Mouse (Mus musculus) kidney, embryonic 16.5 days (tissue): ENCODE measurements at regions not wholly inside any gene's neighbourhood (a gene's known extent, or its start where the extent isn't known, plus 50 kb on each side); places are given as distances from the start of the nearest gene placed in this dataset.

Source experiments
- ATAC-seq: fragments of 200-750 bp; cut with Nextera tagmentation; 2 replicates; pipeline ENCODE4 v1.8.0; 2017; ENCODE audit warnings: moderate TSS enrichment; ENCODE audit not compliant: low FRiP score, low TSS enrichment
- H3K27ac ChIP-seq: fragments of 300-500 bp; sonication (generic); 2 replicates; pipeline ENCODE4 v1.5.1; 2014; ENCODE audit warnings: low read length
- H3K27me3 ChIP-seq: fragments of 300-500 bp; sonication (generic); 2 replicates; pipeline ENCODE4 v1.6.1; 2014; ENCODE audit warnings: low read length, control low read depth, mixed read lengths; ENCODE audit not compliant: insufficient read depth
- H3K36me3 ChIP-seq: fragments of 300-500 bp; sonication (generic); 2 replicates; pipeline ENCODE4 v1.6.1; 2014; ENCODE audit warnings: low read length, control low read depth, mixed read lengths; ENCODE audit not compliant: insufficient read depth
- H3K4me1 ChIP-seq: fragments of 300-500 bp; sonication (generic); 2 replicates; pipeline ENCODE4 v1.6.1; 2014; ENCODE audit warnings: low read length, control low read depth, mixed read lengths; ENCODE audit not compliant: insufficient read depth
- H3K4me2 ChIP-seq: fragments of 300-500 bp; sonication (generic); replicated peaks from 2 replicates; pipeline ENCODE4 v1.6.1; 2014; ENCODE audit warnings: low read depth, low read length
- H3K4me3 ChIP-seq: fragments of 300-500 bp; sonication (generic); 2 replicates; pipeline ENCODE4 v1.5.1; 2014; ENCODE audit warnings: mild to moderate bottlenecking, low read length
- H3K9ac ChIP-seq: fragments of 300-500 bp; sonication (generic); replicated peaks from 2 replicates; pipeline ENCODE4 v1.6.1; 2014; ENCODE audit warnings: low read length
- H3K9me3 ChIP-seq: fragments of 300-500 bp; sonication (generic); 2 replicates; pipeline ENCODE4 v1.6.1; 2016; ENCODE audit warnings: low read length, control low read depth
- WGBS: fragments of 180-500 bp; shearing (Covaris S2); extraction: QIAGEN DNeasy Blood & Tissue Kit; methylation state at CpG from one replicate; pipeline ENCODE4 v1.1.7; 2014; 5-methylcytosine and 5-hydroxymethylcytosine counted together

DNA sequence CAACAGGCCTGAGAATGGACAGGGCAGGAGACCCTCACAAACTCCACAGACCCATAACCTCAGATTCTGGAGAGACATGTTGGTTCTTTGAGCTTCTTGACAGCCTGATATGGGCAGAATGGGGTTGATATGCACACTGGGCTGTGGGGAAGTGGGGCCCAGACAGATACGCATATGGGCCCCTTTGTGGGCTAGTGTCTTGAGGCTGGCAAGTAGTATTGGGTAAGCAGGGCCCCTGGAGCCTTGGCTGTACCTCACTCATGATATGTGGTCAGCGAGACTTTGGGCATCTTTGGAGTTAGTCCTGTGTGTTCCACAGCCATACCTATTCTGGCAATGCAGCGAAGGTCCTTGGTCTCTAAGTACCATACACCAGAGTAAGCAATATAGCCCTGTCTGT lies 119.3 kb downstream of the 1810010D01Rik start:
- Histone ChIP-seq H3K9ac (no peak overlapping the region), H3K4me2 (no peak overlapping the region), H3K4me1 (no peaks in the 10 kb centered on the region), H3K36me3 (no peaks in the 10 kb centered on the region), H3K27ac (no peak overlapping the region), H3K9me3 (no peaks in the 10 kb centered on the region; the same call in 1 of the 2 replicates), H3K27me3 (no peaks in the 10 kb centered on the region), H3K4me3 (no peak overlapping the region)
- ATAC-seq = no peak
- 93% methylated on average over 3 of the region's 3 CpGs for WGBS

DNA sequence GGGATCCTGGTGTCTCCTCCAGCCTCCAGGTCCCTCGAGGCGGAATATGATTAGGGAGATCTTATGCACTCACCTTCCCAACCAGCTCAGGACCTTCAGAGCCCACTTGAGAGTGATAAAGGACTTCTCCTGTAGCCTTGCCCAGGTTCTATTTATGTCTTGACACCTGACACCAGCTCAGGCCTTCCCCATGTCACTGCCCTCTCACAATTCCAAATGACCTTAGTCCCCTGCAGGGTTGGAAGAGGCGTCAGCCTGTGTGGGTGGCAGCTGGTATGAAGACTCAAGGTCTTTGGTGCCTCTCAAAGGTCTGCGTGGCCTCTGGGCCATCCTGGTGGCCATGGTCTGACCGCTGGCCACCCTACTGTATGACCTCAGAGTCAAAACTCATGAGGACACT lies 120.1 kb downstream of the 1810010D01Rik start:
- Histone ChIP-seq H3K27me3 (no peaks in the 10 kb centered on the region), H3K4me3 (no peak overlapping the region), H3K4me1 (no peaks in the 10 kb centered on the region), H3K4me2 (no peak overlapping the region), H3K36me3 (no peaks in the 10 kb centered on the region), H3K27ac (no peak overlapping the region), H3K9me3 (no peaks in the 10 kb centered on the region; the same call in 1 of the 2 replicates), H3K9ac (no peak overlapping the region)
- WGBS = 67% methylated on average over 5 of the region's 5 CpGs
- ATAC-seq = no peak

DNA sequence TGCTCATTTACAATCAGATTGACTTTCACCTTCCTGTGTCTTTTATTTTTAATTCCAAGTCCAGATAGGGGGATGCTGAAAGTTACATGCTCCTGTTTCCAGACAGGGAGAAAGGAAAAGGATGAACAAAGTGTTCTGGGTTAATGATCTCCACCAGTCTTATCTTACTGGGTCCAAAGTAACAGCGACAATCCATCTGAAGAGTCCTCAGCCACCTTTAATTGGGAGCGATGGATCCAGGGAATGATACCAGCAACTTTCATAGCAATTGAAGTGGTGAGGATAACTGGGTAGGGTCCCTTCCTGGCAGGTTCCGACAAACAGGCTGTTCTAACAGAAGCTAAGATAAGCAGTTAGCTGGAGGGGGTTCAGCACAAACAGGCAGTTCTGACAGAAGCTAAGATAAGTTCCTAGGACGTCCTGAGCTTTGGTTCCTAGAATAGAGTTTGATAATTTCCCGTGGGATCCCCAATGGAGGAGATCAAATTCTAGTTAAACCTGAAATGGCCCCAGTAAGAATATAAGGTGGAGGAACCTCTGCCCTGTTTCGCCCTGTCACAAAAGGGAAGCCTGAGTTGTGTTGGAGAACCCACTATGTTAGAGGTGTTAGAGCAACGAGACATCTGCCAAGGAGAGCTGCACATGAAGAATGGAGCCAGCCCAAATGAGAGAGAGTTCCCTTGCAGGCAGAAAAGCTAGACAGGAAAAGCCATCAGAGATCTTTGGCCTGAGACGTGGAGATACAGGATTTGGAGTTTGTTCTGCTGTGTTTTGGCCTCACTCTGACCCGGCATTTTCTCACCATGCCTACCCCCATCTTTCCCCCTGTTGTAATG lies 124.8 kb downstream of the 1810010D01Rik start:
- Histone ChIP-seq H3K9ac (no peak overlapping the region), H3K4me2 (no peak overlapping the region), H3K36me3 (no peaks in the 10 kb centered on the region), H3K4me1 (no peaks in the 10 kb centered on the region), H3K27me3 (no peaks in the 10 kb centered on the region), H3K9me3 (no peaks in the 10 kb centered on the region; the same call in 1 of the 2 replicates), H3K27ac (no peak overlapping the region), H3K4me3 (no peak overlapping the region)
- no peak for ATAC-seq
- 73% methylated on average over 9 of the region's 9 CpGs for WGBS

DNA sequence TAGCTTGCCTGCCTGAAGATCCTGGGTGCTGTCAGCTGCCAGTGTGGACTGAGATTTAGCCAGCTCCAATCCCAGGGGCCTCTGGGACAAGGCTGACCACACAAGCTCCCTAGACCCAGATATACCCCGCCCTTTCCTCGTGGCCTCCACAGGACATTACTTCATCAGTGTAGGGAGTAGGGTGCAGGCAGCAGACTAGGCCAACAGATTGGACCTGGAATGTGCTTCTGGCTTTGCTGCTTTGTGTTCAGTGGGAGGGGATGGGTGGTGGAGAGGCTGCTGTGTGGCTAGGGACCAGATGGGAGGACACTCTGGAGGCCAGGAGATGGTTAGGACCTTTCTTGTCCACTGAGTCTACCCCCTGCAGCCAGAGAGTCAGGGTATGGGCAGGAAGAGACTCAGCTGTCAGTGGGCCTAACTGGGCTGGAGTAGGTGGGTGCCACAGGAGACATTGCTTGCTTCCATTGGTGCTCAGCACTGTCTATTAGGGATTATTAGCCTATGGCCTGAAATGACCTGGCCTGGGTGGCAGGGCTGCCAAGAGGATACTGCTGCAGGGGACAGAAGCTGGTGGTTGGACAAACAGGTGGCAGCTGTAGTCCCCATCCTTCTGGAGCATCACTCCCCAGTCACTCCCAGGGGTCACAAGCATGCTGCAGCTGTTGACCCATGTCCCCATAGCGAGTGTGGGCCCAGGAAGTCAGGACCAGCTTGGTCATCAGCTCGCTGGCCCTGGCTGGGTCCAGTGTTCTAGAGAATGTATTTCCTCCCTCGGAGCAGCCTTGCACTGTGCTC lies 132.5 kb upstream of the Ccnd1 start:
- H3K4me1 ChIP-seq = no peaks in the 10 kb centered on the region
- H3K9ac ChIP-seq = no peak overlapping the region
- no peaks in the 10 kb centered on the region for H3K27me3 ChIP-seq
- WGBS = 76% methylated on average over 5 of the region's 5 CpGs
- no peaks in the 10 kb centered on the region for H3K9me3 ChIP-seq
- no peaks in the 10 kb centered on the region for H3K36me3 ChIP-seq
- no peak for ATAC-seq
- no peak overlapping the region for H3K27ac ChIP-seq
- no peak overlapping the region for H3K4me2 ChIP-seq
- no peak overlapping the region for H3K4me3 ChIP-seq

DNA sequence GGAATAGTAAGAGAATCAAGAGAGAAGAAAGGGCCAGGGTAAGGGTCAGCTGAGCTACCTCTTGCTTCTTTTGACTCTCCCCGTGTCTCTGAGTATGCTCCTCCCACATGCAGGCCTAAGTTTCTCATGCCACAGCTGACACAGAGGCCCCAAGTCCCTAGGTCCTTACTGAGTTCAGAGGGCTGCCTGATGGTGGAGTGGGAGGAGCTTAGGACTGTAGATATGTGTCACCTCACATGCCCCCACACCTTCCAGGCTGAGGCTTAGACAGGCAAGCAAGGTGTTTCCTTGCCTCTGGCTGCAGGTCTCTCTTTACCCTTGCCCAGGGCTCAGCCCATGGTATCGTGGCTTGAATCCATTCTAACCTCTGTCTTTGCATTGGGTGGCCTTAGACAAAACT lies 131.8 kb upstream of the Ccnd1 start:
- Histone ChIP-seq H3K9me3 (no peaks in the 10 kb centered on the region), H3K36me3 (no peaks in the 10 kb centered on the region), H3K4me1 (no peaks in the 10 kb centered on the region), H3K4me3 (no peak overlapping the region), H3K27me3 (no peaks in the 10 kb centered on the region), H3K27ac (no peak overlapping the region), H3K4me2 (no peak overlapping the region), H3K9ac (no peak overlapping the region)
- 57% methylated on average over 2 of the region's 2 CpGs for WGBS
- ATAC-seq = no peak

DNA sequence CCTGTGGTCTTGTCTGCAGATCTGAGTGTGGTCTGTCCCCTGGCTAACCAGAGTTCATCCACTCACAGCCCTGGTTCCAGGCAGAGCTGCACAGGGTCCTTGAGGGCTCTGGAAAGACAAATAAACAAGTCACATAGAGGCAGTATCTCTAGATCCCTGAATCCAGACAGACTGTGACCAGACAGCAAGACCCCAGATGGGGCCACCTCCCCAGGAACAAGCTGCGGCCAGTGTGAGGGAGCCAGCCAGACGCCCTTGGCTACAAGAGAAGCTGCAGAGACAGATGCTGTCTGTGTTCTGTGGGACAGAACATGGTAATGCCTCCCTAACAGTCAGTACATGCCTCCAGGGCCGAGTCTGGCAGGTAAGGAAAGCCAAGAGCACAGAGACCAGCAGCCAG lies 127.6 kb upstream of the Ccnd1 start:
- Histone ChIP-seq H3K4me1 (no peaks in the 10 kb centered on the region), H3K9me3 (no peaks in the 10 kb centered on the region), H3K27me3 (no peaks in the 10 kb centered on the region), H3K4me2 (no peak overlapping the region), H3K36me3 (no peaks in the 10 kb centered on the region), H3K9ac (no peak overlapping the region), H3K27ac (no peak overlapping the region), H3K4me3 (no peak overlapping the region)
- no peak for ATAC-seq
- 56% methylated on average over 3 of the region's 3 CpGs for WGBS

DNA sequence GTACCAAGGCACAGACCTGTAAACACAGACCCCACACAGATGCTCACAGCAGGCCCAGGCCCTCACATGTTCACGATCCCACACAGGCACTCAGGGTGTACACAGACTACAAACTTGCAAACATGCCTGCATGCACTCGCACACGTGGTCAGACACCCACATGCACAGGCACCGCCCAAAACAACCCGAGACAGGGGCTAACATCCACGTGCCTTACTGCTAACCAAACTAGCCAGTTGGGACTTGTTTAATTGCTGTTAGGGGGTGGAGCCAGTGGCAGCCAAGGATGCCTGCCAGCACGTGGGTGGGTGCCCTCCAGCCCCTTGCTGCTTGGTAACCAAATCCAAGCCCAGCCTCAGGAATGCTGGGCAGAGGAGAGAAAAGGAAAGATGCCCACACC lies 116.6 kb upstream of the Ccnd1 start:
- Histone ChIP-seq H3K4me1 (peaks cover 7% of the 10 kb centered on the region), H3K4me3 (no peak overlapping the region), H3K36me3 (no peaks in the 10 kb centered on the region), H3K27ac (no peak overlapping the region), H3K27me3 (no peaks in the 10 kb centered on the region), H3K9me3 (peaks cover 6% of the 10 kb centered on the region), H3K9ac (no peak overlapping the region), H3K4me2 (no peak overlapping the region)
- 30% methylated on average over 7 of the region's 7 CpGs for WGBS
- peak; percentile 77 for ATAC-seq

DNA sequence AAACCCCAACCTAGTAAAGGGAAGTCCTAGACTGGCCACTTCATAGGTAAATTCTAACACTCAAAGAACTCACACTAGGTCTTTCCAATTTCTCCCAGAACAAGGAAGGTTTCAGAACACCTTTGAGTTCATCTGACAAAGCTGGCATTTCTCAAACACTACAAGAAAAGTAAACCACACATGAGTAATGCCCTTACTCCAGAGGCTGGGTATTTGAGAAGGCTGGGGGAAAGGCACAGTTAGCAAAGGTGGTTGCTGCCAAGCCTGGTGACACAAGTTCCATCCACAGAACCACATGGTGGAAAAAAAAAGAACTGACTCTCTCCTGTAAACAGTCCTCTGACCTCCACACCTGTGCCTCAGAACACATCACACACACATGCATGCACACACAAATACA lies 111.9 kb upstream of the Ccnd1 start:
- Histone ChIP-seq H3K4me1 (peaks cover 22% of the 10 kb centered on the region), H3K27ac (no peak overlapping the region), H3K36me3 (no peaks in the 10 kb centered on the region), H3K27me3 (no peaks in the 10 kb centered on the region), H3K4me3 (no peak overlapping the region), H3K9ac (no peak overlapping the region), H3K4me2 (no peak overlapping the region), H3K9me3 (peaks cover 6% of the 10 kb centered on the region)
- no peak for ATAC-seq

DNA sequence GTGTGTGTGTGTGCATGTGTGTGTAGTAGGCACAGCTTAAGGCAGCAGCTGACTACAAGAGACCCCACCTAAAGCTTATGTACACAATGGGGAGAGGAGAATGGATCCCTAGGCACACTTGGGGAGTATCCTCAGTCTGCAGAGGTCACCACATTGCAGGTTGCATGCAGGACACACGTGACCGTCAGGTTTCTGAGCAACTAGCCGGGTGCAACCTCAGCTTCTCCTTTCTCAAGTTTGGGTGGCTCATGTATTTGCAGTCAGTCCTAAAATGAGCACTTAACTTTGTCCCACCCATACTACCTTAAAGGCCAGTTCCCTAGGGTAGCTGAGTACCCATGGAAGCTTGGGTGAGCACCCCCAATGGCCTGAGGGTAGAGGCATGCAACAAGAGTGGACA lies 111.0 kb upstream of the Ccnd1 start:
- Histone ChIP-seq H3K27me3 (no peaks in the 10 kb centered on the region), H3K4me3 (no peak overlapping the region), H3K4me1 (peaks cover 16% of the 10 kb centered on the region), H3K27ac (no peak overlapping the region), H3K4me2 (no peak overlapping the region), H3K36me3 (no peaks in the 10 kb centered on the region), H3K9ac (no peak overlapping the region), H3K9me3 (peaks cover 6% of the 10 kb centered on the region)
- WGBS = 91% methylated on average over 3 of the region's 3 CpGs
- ATAC-seq = no peak

DNA sequence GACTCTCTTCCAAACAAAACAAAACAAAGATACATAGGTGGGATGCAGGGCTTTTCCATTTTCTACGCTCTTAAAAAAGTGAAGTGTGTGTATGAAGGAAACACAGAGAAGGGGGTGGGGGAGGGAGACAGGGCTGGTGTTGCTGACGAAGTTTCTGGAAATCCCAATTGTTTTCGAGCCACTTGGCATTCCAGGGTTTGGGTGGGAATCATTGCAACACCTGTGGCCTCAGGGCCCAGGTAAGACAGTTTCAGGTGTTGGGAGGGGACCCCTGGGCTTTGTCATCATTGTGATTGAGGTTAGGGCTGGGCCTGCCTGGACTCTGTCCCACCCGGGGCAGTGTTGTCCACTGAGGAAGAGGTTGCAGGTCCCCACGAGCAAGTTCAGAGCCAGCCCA lies 108.8 kb upstream of the Ccnd1 start:
- no peaks in the 10 kb centered on the region for H3K27me3 ChIP-seq
- H3K4me3 ChIP-seq = no peak overlapping the region
- H3K4me1 ChIP-seq = peaks cover 16% of the 10 kb centered on the region
- 0 out of 2 replicates have a peak overlapping the region, but pooled peaks have one; percentile 79 for H3K27ac ChIP-seq
- no peak overlapping the region for H3K9ac ChIP-seq
- 87% methylated on average over 5 of the region's 5 CpGs for WGBS
- no peak overlapping the region for H3K4me2 ChIP-seq
- no peak for ATAC-seq
- H3K36me3 ChIP-seq = no peaks in the 10 kb centered on the region
- H3K9me3 ChIP-seq = no peaks in the 10 kb centered on the region
